Mouse (Mus musculus): ENCODE measurements around the gene Ift88. TPM values are rescaled to one million over a fixed set of nuclear protein-coding genes. Genes with fewer than 3 reads are reported as not detected.
A peak's percentile ranks its signal among the peaks of the same experiment; 100 is the strongest.
"Not testable (repeated sequence)": the region's sequence is repeated elsewhere in the genome, so short reads cannot be mapped to it uniquely, and the experiment has no call there.

Gene Ift88
- polyA plus RNA-seq, 1 experiment from 2014 or later: 12.8 TPM

GRCm38 (mm10) chr14:57460326-57460725, 36.5 kb downstream of the Ift88 start:
- H3K27ac ChIP-seq, H3K9ac ChIP-seq: not testable (repeated sequence)
- 72% methylated on average over 5 of the region's 5 CpGs for WGBS

GRCm38 (mm10) chr14:57462871-57463270, 39.0 kb downstream of the Ift88 start:
- Histone ChIP-seq H3K36me3 (no peaks in the 10 kb centered on the region), H3K27me3 (replicated peaks) (no peaks in the 10 kb centered on the region), H3K27ac (no peak overlapping the region), H3K9me3 (no peaks in the 10 kb centered on the region), H3K4me1 (no peaks in the 10 kb centered on the region), H3K4me2 (no peak overlapping the region), H3K9ac (no peak overlapping the region), H3K4me3 (replicated peaks) (no peak overlapping the region)
- no peak for ATAC-seq (ENCODE audit: insufficient read depth, low FRiP score, low read depth)
- 70% methylated on average over 5 of the region's 5 CpGs for WGBS

More at GRCm38 (mm10) chr14:57460326-57460725, 36.5 kb downstream of the Ift88 start:
- H3K9me3 ChIP-seq; H3K4me2 ChIP-seq; H3K36me3 ChIP-seq; ATAC-seq (ENCODE audit: insufficient read depth, low FRiP score, low read depth); H3K27me3 ChIP-seq (replicated peaks); H3K4me1 ChIP-seq; H3K4me3 ChIP-seq (replicated peaks): not testable (repeated sequence)

DNA sequence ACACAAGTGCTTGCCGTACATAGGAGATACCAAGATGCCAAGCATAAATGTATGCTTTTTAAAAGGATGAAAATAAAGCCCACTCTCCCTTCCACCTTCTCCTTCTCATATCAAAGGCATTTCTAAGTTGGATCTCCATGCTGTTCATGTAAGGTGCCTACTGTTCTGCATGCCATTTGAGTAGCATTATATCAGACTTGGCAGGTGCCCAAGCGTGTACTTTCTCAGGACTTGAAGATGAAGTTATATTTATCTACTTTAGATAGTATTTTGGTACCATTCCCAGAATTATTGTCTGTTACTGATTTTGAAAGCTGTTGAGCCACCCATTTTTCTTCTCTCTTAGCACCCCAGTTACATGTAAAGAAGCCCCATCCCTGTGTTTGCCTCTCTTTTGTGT, 51.2 kb downstream of the Ift88 start:
- no peak overlapping the region for H3K9ac ChIP-seq
- no peak for ATAC-seq (ENCODE audit: insufficient read depth, low FRiP score, low read depth)
- H3K4me3 ChIP-seq (replicated peaks): no peak overlapping the region
- no peaks in the 10 kb centered on the region for H3K4me1 ChIP-seq
- 78% methylated on average over 2 of the region's 2 CpGs for WGBS
- no peaks in the 10 kb centered on the region for H3K36me3 ChIP-seq
- H3K9me3 ChIP-seq: no peaks in the 10 kb centered on the region
- H3K4me2 ChIP-seq: no peak overlapping the region
- no peak overlapping the region for H3K27ac ChIP-seq
- H3K27me3 ChIP-seq (replicated peaks): no peaks in the 10 kb centered on the region

DNA sequence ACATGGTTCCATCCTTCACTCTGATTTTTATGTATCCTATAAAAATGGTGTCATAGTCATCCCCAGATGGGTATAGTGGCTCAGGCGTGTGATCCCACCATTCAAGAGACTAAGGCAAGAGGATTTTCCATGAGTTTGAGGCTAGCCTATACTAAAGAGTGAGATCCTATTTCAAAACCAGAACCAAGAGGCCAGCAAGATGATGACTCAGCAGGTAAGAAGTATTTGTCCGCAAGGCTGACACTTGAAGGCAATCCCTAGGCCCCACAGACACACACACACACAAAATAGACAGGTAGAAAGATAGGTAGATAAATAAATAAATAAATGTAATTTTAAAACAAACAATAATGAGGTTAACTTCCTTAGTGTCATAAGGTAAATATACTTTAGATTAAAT, 58.4 kb downstream of the Ift88 start:
- WGBS: 90% methylated on average over 2 of the region's 2 CpGs
- ATAC-seq (ENCODE audit: insufficient read depth, low FRiP score, low read depth): no peak
- no peak overlapping the region for H3K4me2 ChIP-seq

GRCm38 (mm10) chr14:57484183-57484582, 60.3 kb downstream of the Ift88 start:
- 94% methylated on average over 6 of the region's 6 CpGs for WGBS
- no peak overlapping the region for H3K9ac ChIP-seq
- ATAC-seq (ENCODE audit: insufficient read depth, low FRiP score, low read depth): no peak
- no peak overlapping the region for H3K27ac ChIP-seq
- no peaks in the 10 kb centered on the region for H3K9me3 ChIP-seq
- no peaks in the 10 kb centered on the region for H3K4me1 ChIP-seq
- H3K36me3 ChIP-seq: no peaks in the 10 kb centered on the region
- H3K4me3 ChIP-seq (replicated peaks): no peak overlapping the region
- H3K4me2 ChIP-seq: no peak overlapping the region
- no peaks in the 10 kb centered on the region for H3K27me3 ChIP-seq (replicated peaks)

More for the DNA sequence above, 58.4 kb downstream of the Ift88 start:
- H3K4me3 ChIP-seq (replicated peaks): no peak overlapping the region
- H3K36me3 ChIP-seq: no peaks in the 10 kb centered on the region
- no peaks in the 10 kb centered on the region for H3K4me1 ChIP-seq
- H3K27me3 ChIP-seq (replicated peaks): no peaks in the 10 kb centered on the region
- no peaks in the 10 kb centered on the region for H3K9me3 ChIP-seq
- no peak overlapping the region for H3K9ac ChIP-seq
- no peak overlapping the region for H3K27ac ChIP-seq

- WGBS: 72% methylated on average over 3 of the region's 3 CpGs
Measured at GRCm38 (mm10) chr14:57489696-57490095, 65.8 kb downstream of the Ift88 start.

GRCm38 (mm10) chr14:57493840-57494239, 70.0 kb downstream of the Ift88 start:
- ATAC-seq (ENCODE audit: insufficient read depth, low FRiP score, low read depth): no peak
- no peaks in the 10 kb centered on the region for H3K4me1 ChIP-seq
- H3K9me3 ChIP-seq: no peaks in the 10 kb centered on the region
- no peak overlapping the region for H3K4me3 ChIP-seq (replicated peaks)
- H3K27ac ChIP-seq: no peak overlapping the region
- H3K4me2 ChIP-seq: no peak overlapping the region
- no peak overlapping the region for H3K9ac ChIP-seq
- 93% methylated on average over 2 of the region's 2 CpGs for WGBS
- H3K36me3 ChIP-seq: no peaks in the 10 kb centered on the region
- H3K27me3 ChIP-seq (replicated peaks): no peaks in the 10 kb centered on the region

More at GRCm38 (mm10) chr14:57489696-57490095, 65.8 kb downstream of the Ift88 start:
- H3K4me3 ChIP-seq (replicated peaks): no peak overlapping the region
- H3K4me1 ChIP-seq: no peaks in the 10 kb centered on the region
- no peaks in the 10 kb centered on the region for H3K9me3 ChIP-seq
- no peak overlapping the region for H3K9ac ChIP-seq
- no peak overlapping the region for H3K27ac ChIP-seq
- ATAC-seq (ENCODE audit: insufficient read depth, low FRiP score, low read depth): no peak
- no peak overlapping the region for H3K4me2 ChIP-seq
- no peaks in the 10 kb centered on the region for H3K27me3 ChIP-seq (replicated peaks)
- H3K36me3 ChIP-seq: no peaks in the 10 kb centered on the region

DNA sequence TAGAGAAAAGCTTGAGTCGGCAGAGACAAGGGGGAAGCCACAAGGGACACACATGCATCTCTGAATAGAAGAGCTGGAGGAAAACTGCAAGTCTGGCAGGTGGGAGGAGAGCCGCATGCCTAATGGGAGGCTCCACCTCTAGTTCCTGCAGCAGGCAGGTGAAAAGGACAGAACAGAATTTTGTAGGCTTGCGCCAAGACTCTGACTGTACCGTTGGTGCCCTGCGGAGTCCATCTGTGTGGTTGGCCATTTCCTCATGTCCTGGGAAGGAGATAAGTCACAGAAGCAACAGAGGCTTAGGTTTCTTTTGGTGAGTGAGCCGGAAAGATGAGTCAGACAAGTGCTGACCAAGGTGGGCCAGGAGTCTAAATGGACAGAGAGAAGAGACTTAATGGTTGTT, 79.9 kb downstream of the Ift88 start:
- no peaks in the 10 kb centered on the region for H3K4me1 ChIP-seq
- no peak for ATAC-seq (ENCODE audit: insufficient read depth, low FRiP score, low read depth)
- H3K9me3 ChIP-seq: no peaks in the 10 kb centered on the region
- no peak overlapping the region for H3K4me2 ChIP-seq
- no peaks in the 10 kb centered on the region for H3K36me3 ChIP-seq
- no peak overlapping the region for H3K4me3 ChIP-seq (replicated peaks)
- H3K9ac ChIP-seq: no peak overlapping the region
- H3K27me3 ChIP-seq (replicated peaks): no peaks in the 10 kb centered on the region
- WGBS: 88% methylated on average over 6 of the region's 6 CpGs
- no peak overlapping the region for H3K27ac ChIP-seq

- no peaks in the 10 kb centered on the region for H3K27me3 ChIP-seq (replicated peaks)
- H3K9ac ChIP-seq: no peak overlapping the region
- H3K36me3 ChIP-seq: no peaks in the 10 kb centered on the region
- 48% methylated on average over 6 of the region's 6 CpGs for WGBS
- no peak overlapping the region for H3K4me2 ChIP-seq
- no peak overlapping the region for H3K4me3 ChIP-seq (replicated peaks)
- H3K27ac ChIP-seq: no peak overlapping the region
- H3K4me1 ChIP-seq: no peaks in the 10 kb centered on the region
- H3K9me3 ChIP-seq: no peaks in the 10 kb centered on the region
- peak; percentile 60; the same call in 1 of the 2 replicates for ATAC-seq (ENCODE audit: insufficient read depth, low FRiP score, low read depth)
Measured at GRCm38 (mm10) chr14:57509554-57509953, 85.7 kb downstream of the Ift88 start.

GRCm38 (mm10) chr14:57515156-57515762, 91.4 kb downstream of the Ift88 start:
- Histone ChIP-seq H3K27ac (no peak overlapping the region), H3K4me2 (no peak overlapping the region), H3K9ac (no peak overlapping the region), H3K9me3 (no peaks in the 10 kb centered on the region), H3K4me3 (replicated peaks) (no peak overlapping the region), H3K36me3 (no peaks in the 10 kb centered on the region), H3K4me1 (no peaks in the 10 kb centered on the region), H3K27me3 (replicated peaks) (no peaks in the 10 kb centered on the region)
- 35% methylated on average over 6 of the region's 6 CpGs for WGBS
- ATAC-seq (ENCODE audit: insufficient read depth, low FRiP score, low read depth): no peak

DNA sequence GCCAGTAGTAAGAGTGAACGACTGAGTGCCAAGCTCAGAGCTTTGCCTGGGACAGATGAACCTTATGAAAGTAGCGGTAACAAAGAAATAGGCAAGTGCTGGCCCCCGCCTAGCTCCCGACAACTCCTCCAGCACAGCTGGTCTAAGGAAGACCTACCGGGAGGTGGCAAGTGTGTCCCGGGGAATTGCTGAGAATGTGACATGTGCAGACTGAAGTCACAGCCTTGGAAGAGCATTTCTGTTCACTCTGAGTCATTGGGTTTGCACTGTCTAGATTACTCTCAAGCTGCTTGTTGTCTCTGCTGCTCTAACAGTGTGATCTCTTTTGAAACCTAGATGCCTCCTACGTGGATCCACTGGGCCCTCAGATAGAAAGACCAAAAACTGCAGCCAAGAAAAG, 93.1 kb downstream of the Ift88 start:
- Histone ChIP-seq H3K4me2 (no peak overlapping the region), H3K9ac (no peak overlapping the region)
- WGBS: 87% methylated on average over 7 of the region's 7 CpGs

GRCm38 (mm10) chr14:57523762-57524161, 99.9 kb downstream of the Ift88 start:
- Histone ChIP-seq H3K36me3 (no peaks in the 10 kb centered on the region), H3K9me3 (no peaks in the 10 kb centered on the region), H3K9ac (no peak overlapping the region), H3K4me2 (peak overlapping the region; percentile 95), H3K4me3 (replicated peaks) (0 out of 2 replicates have a peak overlapping the region, but pooled peaks have one; percentile 79), H3K4me1 (0 out of 2 replicates have a peak, but pooled peaks cover 5% of the 10 kb centered on the region), H3K27ac (no peak overlapping the region), H3K27me3 (replicated peaks) (no peaks in the 10 kb centered on the region)
- no peak for ATAC-seq (ENCODE audit: insufficient read depth, low FRiP score, low read depth)
- 85% methylated on average over 9 of the region's 9 CpGs for WGBS

More for the DNA sequence above, 93.1 kb downstream of the Ift88 start:
- H3K27me3 ChIP-seq (replicated peaks): no peaks in the 10 kb centered on the region
- H3K9me3 ChIP-seq: no peaks in the 10 kb centered on the region
- no peak overlapping the region for H3K27ac ChIP-seq
- no peaks in the 10 kb centered on the region for H3K4me1 ChIP-seq
- no peaks in the 10 kb centered on the region for H3K36me3 ChIP-seq
- H3K4me3 ChIP-seq (replicated peaks): no peak overlapping the region
- no peak for ATAC-seq (ENCODE audit: insufficient read depth, low FRiP score, low read depth)
